ENCODE assay signal across 14 mouse cellular contexts in genomic region chr1:186610481-186610880, GRCm38 (mm10).
DNase-seq lines count a peak whose midpoint lies in the region; ATAC-seq and TF ChIP-seq lines count a peak whose summit lies in the region.
"Had no signal": no experiment of that assay in that cellular context is flagged by ENCODE, and none has a peak within 500 bp of the region (broad histone marks: within the 10 kb centered on the region; RNA-seq: fewer than 3 reads in every experiment).

No protein-coding gene starts in this region.

- peak overlapping the region; percentile 46 for H3K9ac ChIP-seq in heart, adult 2 months (ENCODE audit: low read depth, low read length)
- H3K9ac ChIP-seq in kidney, postnatal 0 days (ENCODE audit: low read depth, low read length): no peak overlapping the region
- peak overlapping the region; percentile 52; the same call in 1 of the 2 replicates for H3K9ac ChIP-seq in neural tube, embryonic 13.5 days

- peak overlapping the region; percentile 62 for H3K27ac ChIP-seq in heart, adult 2 months
- H3K27ac ChIP-seq in kidney, postnatal 0 days: peak overlapping the region; percentile 56
- no peak overlapping the region for H3K27ac ChIP-seq in neural tube, embryonic 13.5 days (replicated peaks)
- H3K27ac ChIP-seq: macrophage had no signal

- no peak for TF ChIP-seq POLR2A in heart, adult 2 months (IDR thresholded peaks at IDR 0.05; ENCODE audit: insufficient read depth, low read depth, low read length)

- no peaks in the 10 kb centered on the region for H3K79me2 ChIP-seq in heart, adult 2 months (replicated peaks; ENCODE audit: control insufficient read depth, insufficient read depth, low read length)

- H3K9me3 ChIP-seq in kidney, postnatal 0 days (replicated peaks; ENCODE audit: low read length): no peaks in the 10 kb centered on the region
- no peaks in the 10 kb centered on the region for H3K9me3 ChIP-seq in neural tube, embryonic 13.5 days

- H3K36me3 ChIP-seq in heart, adult 2 months (ENCODE audit: control insufficient read depth, insufficient read depth, low read length): peaks cover 13% of the 10 kb centered on the region
- no peaks in the 10 kb centered on the region for H3K36me3 ChIP-seq in kidney, postnatal 0 days (ENCODE audit: insufficient read depth, low read length)
- H3K36me3 ChIP-seq in neural tube, embryonic 13.5 days: no peaks in the 10 kb centered on the region

- no peak for DNase-seq in heart, adult 2 months
- DNase-seq in heart, postnatal 25 days (ENCODE audit: low spot score): no peak
- DNase-seq in kidney, postnatal 0 days (ENCODE audit: low spot score): no peak
- DNase-seq in kidney, adult 8-10 months: no peak
- DNase-seq in neural tube, embryonic 10.5 days (ENCODE audit: extremely low spot score, low spot score): no peak
- DNase-seq in layer of hippocampus, adult 8-10 months (ENCODE audit: low spot score in 2 of 2): no peak
- no peak for DNase-seq in thymus, postnatal 14 days
- DNase-seq: cerebellum, adult 11 months; kidney, postnatal 25 days; liver had no signal

- no peak overlapping the region for H3K4me3 ChIP-seq in heart, adult 2 months
- no peak overlapping the region for H3K4me3 ChIP-seq in kidney, postnatal 0 days (replicated peaks; ENCODE audit: low read depth, low read length)
- no peak overlapping the region for H3K4me3 ChIP-seq in neural tube, embryonic 13.5 days
- H3K4me3 ChIP-seq: erythroblast, embryonic 14.5 days had no signal

- TF ChIP-seq CTCF in heart, adult 2 months (IDR thresholded peaks at IDR 0.05): no peak
- no peak for TF ChIP-seq CTCF in kidney, postnatal 0 days (IDR thresholded peaks at IDR 0.05; ENCODE audit: low read depth)

- WGBS in heart, adult 2 months: 82% methylated on average over 5 of the region's 5 CpGs
- 88% methylated on average over 5 of the region's 5 CpGs for WGBS in kidney, postnatal 0 days
- 86% methylated on average over 5 of the region's 5 CpGs for WGBS in neural tube, embryonic 13.5 days

- no peaks in the 10 kb centered on the region for H3K27me3 ChIP-seq in heart, adult 2 months (ENCODE audit: control insufficient read depth, insufficient read depth, low read length)
- no peaks in the 10 kb centered on the region for H3K27me3 ChIP-seq in kidney, postnatal 0 days (ENCODE audit: insufficient read depth, low read length)
- no peaks in the 10 kb centered on the region for H3K27me3 ChIP-seq in neural tube, embryonic 13.5 days

- H3K4me2 ChIP-seq in kidney, postnatal 0 days (ENCODE audit: low read length): no peak overlapping the region
- H3K4me2 ChIP-seq in neural tube, embryonic 13.5 days: no peak overlapping the region

- H3K4me1 ChIP-seq in heart, adult 2 months (ENCODE audit: control insufficient read depth, insufficient read depth, low read length): peaks cover 11% of the 10 kb centered on the region
- peaks cover 9% of the 10 kb centered on the region; the same call in 1 of the 2 replicates for H3K4me1 ChIP-seq in kidney, postnatal 0 days (replicated peaks; ENCODE audit: insufficient read depth, low read length)
- H3K4me1 ChIP-seq in neural tube, embryonic 13.5 days (replicated peaks): peaks cover 15% of the 10 kb centered on the region

- intact Hi-C loops in heart, adult 2 months (cut with DNase I): loop anchor here (5.0 kb wide), 1 partner anchor 92 kb away; no protein-coding TSS in a partner anchor
- intact Hi-C loops in heart, postnatal 25 days (cut with DNase I): loop anchor here (5.0 kb wide), 1 partner anchor 92 kb away; no protein-coding TSS in a partner anchor

- ATAC-seq in kidney, postnatal 0 days (replicated peaks; ENCODE audit: low FRiP score, low read depth): no peak
- no peak for ATAC-seq in neural tube, embryonic 13.5 days (ENCODE audit: low read depth)
- ATAC-seq: activated CD4-positive, CD25-positive, alpha-beta regulatory T cell, adult 4 months had no signal

- no peak for TF ChIP-seq EP300 in heart, adult 2 months (IDR thresholded peaks at IDR 0.05; ENCODE audit: insufficient read depth, low read depth, low read length)
